Mouse (Mus musculus): Measurements from ENCODE around the gene Pde5a. TPM values are rescaled to one million over a fixed set of nuclear protein-coding genes. Genes with fewer than 3 reads are reported as not detected.

Gene Pde5a
- polyA plus RNA-seq (2015; fragmentation: Nextera tagmentation; extraction: Ambion mirVana), result 2.6 and 4.0 TPM in 2 replicates

DNA sequence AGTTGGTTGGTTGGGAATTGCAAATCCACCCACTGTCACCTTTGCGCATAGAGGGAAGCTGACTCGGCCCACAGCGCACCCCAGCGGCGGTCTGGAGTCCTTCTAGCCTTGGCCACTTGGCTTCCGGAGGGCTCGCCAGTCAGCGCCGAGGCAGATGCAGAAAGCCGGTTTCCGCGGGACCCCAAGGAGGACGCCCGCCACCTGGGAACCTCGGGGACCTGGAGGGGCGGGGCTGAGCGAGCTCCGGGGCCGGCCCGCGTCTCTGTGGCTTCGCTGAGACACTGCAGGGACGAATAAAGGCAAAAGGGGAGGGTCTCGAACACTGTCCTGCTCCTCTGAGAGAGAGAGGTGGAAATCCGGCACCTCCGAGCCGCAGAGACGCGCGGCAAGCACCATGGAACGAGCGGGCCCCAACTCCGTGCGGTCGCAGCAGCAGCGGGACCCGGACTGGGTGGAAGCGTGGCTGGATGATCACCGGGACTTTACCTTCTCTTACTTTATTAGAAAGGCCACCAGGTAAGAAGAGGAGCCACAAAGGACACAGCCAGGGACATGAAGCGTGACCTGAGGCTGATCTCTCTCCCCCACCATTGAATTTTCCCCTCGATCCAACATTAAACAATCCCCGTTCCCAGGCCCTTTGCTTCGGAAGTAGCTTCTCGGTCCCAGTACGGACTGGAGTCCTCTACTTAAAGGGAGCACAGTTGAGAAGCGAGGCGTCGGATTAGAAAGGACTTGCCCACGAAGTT, at the start of gene Pde5a:
Gene Pde5a, plus strand, starts transcription at position 96 of the 749 bp plus-strand sequence.

DNA sequence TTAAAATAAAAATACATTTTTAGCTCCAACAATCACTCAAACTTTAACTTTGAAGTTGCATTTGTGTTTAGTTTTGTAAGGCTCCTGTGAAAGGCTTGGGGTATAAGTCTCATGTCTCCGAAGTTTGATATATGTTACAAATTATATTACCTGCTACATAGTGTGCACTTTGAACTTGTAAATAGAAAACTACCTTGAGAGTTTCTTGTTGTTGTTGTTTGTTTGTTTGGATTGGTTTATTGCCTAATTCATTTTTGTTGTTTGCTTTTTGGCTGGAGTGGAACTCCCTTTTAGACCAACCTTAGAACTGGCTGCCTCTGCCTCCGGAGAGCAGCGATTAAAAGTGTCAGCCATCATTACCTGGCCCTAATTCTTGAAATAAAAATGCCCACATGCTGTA, 166.0 kb downstream of the Pde5a start, which contains the start of gene Fabp2:
Gene Fabp2, plus strand, starts transcription at position 301 of the 400 bp plus-strand sequence.

Other genes with a start within 250 kb of the Pde5a start
- 14.2 and 16.2 TPM in 2 replicates for gene Fnbp1l, start 109.2 kb upstream of the Pde5a start, polyA plus RNA-seq (2015; fragmentation: Nextera tagmentation; extraction: Ambion mirVana)
- gene Fabp2, start 166.1 kb downstream of the Pde5a start, polyA plus RNA-seq (2015; fragmentation: Nextera tagmentation; extraction: Ambion mirVana), result 3.3 and 38.1 TPM in 2 replicates
- gene Gm10959, start 190.4 kb downstream of the Pde5a start, polyA plus RNA-seq (2015; fragmentation: Nextera tagmentation; extraction: Ambion mirVana), result not detected in 2 replicates
- 262 and 381 TPM in 2 replicates for gene 1810037I17Rik, start 195.3 kb downstream of the Pde5a start, polyA plus RNA-seq (2015; fragmentation: Nextera tagmentation; extraction: Ambion mirVana)